Comparison of ENCODE assay signal across 32 mouse cellular contexts in genomic region chr16:43807048-43807447, GRCm38 (mm10). TPM values are rescaled to one million over a fixed set of nuclear protein-coding genes. Genes with fewer than 3 reads are reported as not detected.
A peak's percentile ranks its signal among the peaks of the same experiment; 100 is the strongest.
DNase-seq lines count a peak whose midpoint lies in the region; ATAC-seq and TF ChIP-seq lines count a peak whose summit lies in the region.
"Had no signal": no experiment of that assay in that cellular context is flagged by ENCODE, and none has a peak within 500 bp of the region (broad histone marks: within the 10 kb centered on the region; RNA-seq: fewer than 3 reads in every experiment).

No protein-coding gene starts in this region.

- 66% methylated on average over 16 of the region's 16 CpGs for WGBS in kidney, embryonic 14.5 days
- WGBS in midbrain, embryonic 14.5 days: 81% methylated on average over 16 of the region's 16 CpGs
- WGBS in hindbrain, postnatal 0 days: 78% methylated on average over 16 of the region's 16 CpGs

- no peak overlapping the region for H3K9ac ChIP-seq in kidney, embryonic 14.5 days (ENCODE audit: low read depth, low read length)
- no peak overlapping the region for H3K9ac ChIP-seq in midbrain, embryonic 14.5 days (replicated peaks; ENCODE audit: low read length)
- no peak overlapping the region for H3K9ac ChIP-seq in hindbrain, postnatal 0 days (replicated peaks; ENCODE audit: low read length)
- H3K9ac ChIP-seq: heart, embryonic 12.5 days; hindbrain, embryonic 15.5 days; liver, embryonic 15.5 days; midbrain, embryonic 13.5 days had no signal

- DNase-seq in kidney, postnatal 36 days: peak; percentile 20 to 40
- no peak for DNase-seq in midbrain, embryonic 14.5 days
- no peak for DNase-seq in urinary bladder, postnatal 36 days (ENCODE audit: low spot score in 2 of 2)
- DNase-seq in spleen, postnatal 10 days (ENCODE audit: low spot score in 2 of 2): no peak
- DNase-seq in hindbrain, postnatal 0 days (ENCODE audit: low spot score): no peak
- DNase-seq: adrenal gland, postnatal 25 days; cerebellum, adult 11 months; cerebellum, postnatal 14 days; embryo, embryonic 11 days; heart, postnatal 36 days; layer of hippocampus, postnatal 36 days; right cerebral cortex, postnatal 25 days; thymus, postnatal 14 days had no signal

- no peaks in the 10 kb centered on the region for H3K36me3 ChIP-seq in megakaryocyte, embryonic 14.5 days (replicated peaks; ENCODE audit: low read length)
- H3K36me3 ChIP-seq in kidney, embryonic 14.5 days (ENCODE audit: control insufficient read depth, insufficient read depth, low read length): no peaks in the 10 kb centered on the region
- H3K36me3 ChIP-seq in midbrain, embryonic 14.5 days (ENCODE audit: control insufficient read depth, insufficient read depth, low read length): no peaks in the 10 kb centered on the region
- no peaks in the 10 kb centered on the region for H3K36me3 ChIP-seq in hindbrain, postnatal 0 days (ENCODE audit: insufficient read depth, low read length)
- H3K36me3 ChIP-seq: G1E; heart, embryonic 12.5 days; hindbrain, embryonic 15.5 days; liver, embryonic 15.5 days; midbrain, embryonic 13.5 days had no signal

- no peak overlapping the region for H3K27ac ChIP-seq in kidney, embryonic 14.5 days (ENCODE audit: low read depth, low read length)
- H3K27ac ChIP-seq in midbrain, embryonic 14.5 days (replicated peaks; ENCODE audit: low read depth, low read length): no peak overlapping the region
- H3K27ac ChIP-seq in hindbrain, postnatal 0 days: no peak overlapping the region
- H3K27ac ChIP-seq: hindbrain, embryonic 15.5 days; layer of hippocampus, adult 2 months; liver, embryonic 15.5 days; midbrain, embryonic 13.5 days had no signal

- no peak for TF ChIP-seq CTCF in hindbrain, postnatal 0 days (IDR thresholded peaks at IDR 0.05; ENCODE audit: low read depth)

- H3K27me3 ChIP-seq in megakaryocyte, embryonic 14.5 days (replicated peaks): peaks cover 6% of the 10 kb centered on the region
- 0 out of 2 replicates have a peak, but pooled peaks cover 2% of the 10 kb centered on the region for H3K27me3 ChIP-seq in kidney, embryonic 14.5 days (ENCODE audit: control insufficient read depth, insufficient read depth, low read length)
- no peaks in the 10 kb centered on the region for H3K27me3 ChIP-seq in midbrain, embryonic 14.5 days (ENCODE audit: control insufficient read depth, insufficient read depth, low read length)
- H3K27me3 ChIP-seq in hindbrain, postnatal 0 days (ENCODE audit: insufficient read depth, low read length): no peaks in the 10 kb centered on the region
- H3K27me3 ChIP-seq: heart, embryonic 12.5 days; hindbrain, embryonic 15.5 days; liver, embryonic 15.5 days; midbrain, embryonic 13.5 days had no signal

- no peaks in the 10 kb centered on the region for H3K9me3 ChIP-seq in megakaryocyte, embryonic 14.5 days
- no peaks in the 10 kb centered on the region for H3K9me3 ChIP-seq in kidney, embryonic 14.5 days (ENCODE audit: control insufficient read depth, low read length)
- H3K9me3 ChIP-seq in midbrain, embryonic 14.5 days (ENCODE audit: control insufficient read depth, low read length): no peaks in the 10 kb centered on the region
- no peaks in the 10 kb centered on the region for H3K9me3 ChIP-seq in hindbrain, postnatal 0 days (ENCODE audit: low read length)
- H3K9me3 ChIP-seq: G1E; heart, embryonic 12.5 days; hindbrain, embryonic 15.5 days; liver, embryonic 15.5 days; midbrain, embryonic 13.5 days had no signal

- ATAC-seq in megakaryocyte, adult 5-6 weeks (ENCODE audit: poor library complexity, severe bottlenecking): no peak
- peak; percentile 76; the same call in 1 of the 2 replicates for ATAC-seq in kidney, embryonic 14.5 days (ENCODE audit: low FRiP score, low TSS enrichment)
- no peak for ATAC-seq in midbrain, embryonic 14.5 days (ENCODE audit: low FRiP score, low TSS enrichment)
- ATAC-seq in hindbrain, postnatal 0 days: no peak
- ATAC-seq: CD4-positive, CD25-positive, alpha-beta regulatory T cell, adult 4 months; forebrain, embryonic 16.5 days; midbrain, embryonic 13.5 days had no signal

- peak overlapping the region; percentile 38 for H3K4me3 ChIP-seq in megakaryocyte, embryonic 14.5 days (replicated peaks)
- no peak overlapping the region for H3K4me3 ChIP-seq in kidney, embryonic 14.5 days (ENCODE audit: low read length)
- no peak overlapping the region for H3K4me3 ChIP-seq in midbrain, embryonic 14.5 days (replicated peaks; ENCODE audit: low read depth, low read length)
- no peak overlapping the region for H3K4me3 ChIP-seq in hindbrain, postnatal 0 days (ENCODE audit: low read length)
- H3K4me3 ChIP-seq: heart, embryonic 12.5 days; hindbrain, embryonic 15.5 days; layer of hippocampus, adult 2 months; liver, embryonic 15.5 days; midbrain, embryonic 13.5 days; myocyte had no signal

- peaks cover 14% of the 10 kb centered on the region for H3K4me1 ChIP-seq in megakaryocyte, embryonic 14.5 days
- H3K4me1 ChIP-seq in kidney, embryonic 14.5 days (ENCODE audit: control insufficient read depth, insufficient read depth, low read length): no peaks in the 10 kb centered on the region
- no peaks in the 10 kb centered on the region for H3K4me1 ChIP-seq in midbrain, embryonic 14.5 days (ENCODE audit: control insufficient read depth, insufficient read depth, low read length)
- no peaks in the 10 kb centered on the region for H3K4me1 ChIP-seq in hindbrain, postnatal 0 days (ENCODE audit: insufficient read depth, low read length)
- H3K4me1 ChIP-seq: hindbrain, embryonic 15.5 days; liver, embryonic 15.5 days; midbrain, embryonic 13.5 days had no signal

- H3K4me2 ChIP-seq in kidney, embryonic 14.5 days (replicated peaks; ENCODE audit: low read depth, low read length): no peak overlapping the region
- no peak overlapping the region for H3K4me2 ChIP-seq in midbrain, embryonic 14.5 days (ENCODE audit: low read length)
- no peak overlapping the region for H3K4me2 ChIP-seq in hindbrain, postnatal 0 days (ENCODE audit: low read depth, low read length)
- H3K4me2 ChIP-seq: heart, embryonic 12.5 days; hindbrain, embryonic 15.5 days; liver, embryonic 15.5 days; midbrain, embryonic 13.5 days had no signal

RNA-seq across cellular contexts. Expression of gene Drd3, which starts 53.2 kb away (rescaled TPM):
- polyA plus RNA-seq in megakaryocyte, embryonic 14.5 days (2012; ENCODE audit: insufficient read depth, low replicate concordance): not detected in 2 replicates
- not detected in 2 replicates for total RNA-seq in megakaryocyte, adult 5-6 weeks (2015)
- not detected in 2 replicates for total RNA-seq in megakaryocyte, adult 5-6 weeks (2017)
- polyA plus RNA-seq in kidney, embryonic 14.5 days (2014; fragmentation: Nextera tagmentation; extraction: Ambion mirVana): 0.19 TPM in 1 of 2 replicates, not detected in the other
- polyA plus RNA-seq in midbrain, embryonic 14.5 days (2014; fragmentation: Nextera tagmentation; extraction: Ambion mirVana): not detected in 2 replicates
- 0.16 and 0.36 TPM in 2 replicates for total RNA-seq in hindbrain, postnatal 0 days (2014; rRNA removed)
- polyA plus RNA-seq in hindbrain, postnatal 0 days (2015; fragmentation: Nextera tagmentation; extraction: Ambion mirVana): not detected in 2 replicates
- total RNA-seq: adrenal gland, postnatal 25 days; G1E; gastrocnemius, adult 8-10 months; granulocyte monocyte progenitor cell, adult 5-6 weeks; heart, postnatal 36 days; neutrophil, adult 5-6 weeks had no signal
- polyA plus RNA-seq: CD4-positive, CD25-positive, alpha-beta regulatory T cell, adult 4 months; embryonic facial prominence, embryonic 14.5 days; forebrain, embryonic 16.5 days; G1E; heart, embryonic 12.5 days; hindbrain, embryonic 15.5 days; limb, embryonic 14.5 days; liver, embryonic 15.5 days; lung, embryonic 16.5 days; midbrain, embryonic 13.5 days; myocyte; testis, adult 2 months had no signal

Comparison
In these comparisons a context has a peak if more than half of its experiments do, and no peak if none do; other contexts are left out.
1. DNase-seq: peak in kidney, postnatal 36 days (2 of 2); none in midbrain, embryonic 14.5 days (single experiment), urinary bladder, postnatal 36 days (0 of 2), spleen, postnatal 10 days (0 of 2) and hindbrain, postnatal 0 days (single experiment).